Mouse (Mus musculus): Measurements from ENCODE around the gene Clec4e. TPM values are rescaled to one million over a fixed set of nuclear protein-coding genes. Genes with fewer than 3 reads are reported as not detected.
"Not testable (repeated sequence)": the region's sequence is repeated elsewhere in the genome, so short reads cannot be mapped to it uniquely, and the experiment has no call there.

Clec4e gene
- polyA plus RNA-seq, 1 experiment from 2014 or later, result not detected

GRCm38 (mm10) chr6:123261555-123262161, 28.0 kb downstream of the Clec4e start, which contains the start of gene Clec4d:
TSS of gene Clec4d (plus strand) at chr6:123262111.
- H3K4me3 ChIP-seq (replicated peaks), result no peak within 1 kb of the TSS
- H3K27ac ChIP-seq, result no peak within 1 kb of the TSS
- H3K9me3 ChIP-seq (replicated peaks), result no peaks in the 10 kb centered on the region
- no peaks in the 10 kb centered on the region for H3K4me1 ChIP-seq
- ATAC-seq (replicated peaks; ENCODE audit: low FRiP score), result no peak
- no peak within 1 kb of the TSS for H3K9ac ChIP-seq
- no peaks in the 10 kb centered on the region for H3K36me3 ChIP-seq
- no peak within 1 kb of the TSS for H3K4me2 ChIP-seq
- 73% methylated on average over 4 of the region's 4 CpGs for WGBS
- no peaks in the 10 kb centered on the region for H3K27me3 ChIP-seq

- Histone ChIP-seq H3K4me3 (replicated peaks) (no peak overlapping the region), H3K36me3 (no peaks in the 10 kb centered on the region), H3K4me2 (no peak overlapping the region), H3K4me1 (no peaks in the 10 kb centered on the region), H3K27me3 (no peaks in the 10 kb centered on the region), H3K9ac (no peak overlapping the region), H3K9me3 (replicated peaks) (no peaks in the 10 kb centered on the region), H3K27ac (no peak overlapping the region)
- ATAC-seq (replicated peaks; ENCODE audit: low FRiP score), result no peak
- 80% methylated on average over 1 of the region's 1 CpGs for WGBS
Measured at GRCm38 (mm10) chr6:123260868-123261267, 28.8 kb downstream of the Clec4e start.

GRCm38 (mm10) chr6:123259889-123260603, 29.6 kb downstream of the Clec4e start:
- Histone ChIP-seq H3K4me1 (no peaks in the 10 kb centered on the region), H3K4me2 (no peak overlapping the region), H3K4me3 (replicated peaks) (no peak overlapping the region), H3K36me3 (no peaks in the 10 kb centered on the region), H3K9me3 (replicated peaks) (no peaks in the 10 kb centered on the region), H3K27ac (no peak overlapping the region), H3K9ac (no peak overlapping the region), H3K27me3 (no peaks in the 10 kb centered on the region)
- WGBS, result 79% methylated on average over 4 of the region's 4 CpGs
- no peak for ATAC-seq (replicated peaks; ENCODE audit: low FRiP score)

- no peak overlapping the region for H3K4me2 ChIP-seq
- WGBS, result 70% methylated on average over 3 of the region's 3 CpGs
- no peak overlapping the region for H3K27ac ChIP-seq
- no peaks in the 10 kb centered on the region for H3K27me3 ChIP-seq
- ATAC-seq (replicated peaks; ENCODE audit: low FRiP score), result no peak
- no peaks in the 10 kb centered on the region for H3K4me1 ChIP-seq
- H3K9me3 ChIP-seq (replicated peaks), result no peaks in the 10 kb centered on the region
- H3K36me3 ChIP-seq, result no peaks in the 10 kb centered on the region
- H3K9ac ChIP-seq, result no peak overlapping the region
- no peak overlapping the region for H3K4me3 ChIP-seq (replicated peaks)
Measured at GRCm38 (mm10) chr6:123258946-123259345, 30.7 kb downstream of the Clec4e start.

- H3K36me3 ChIP-seq, result no peaks in the 10 kb centered on the region
- no peak overlapping the region for H3K4me3 ChIP-seq (replicated peaks)
- H3K4me2 ChIP-seq, result no peak overlapping the region
- H3K27ac ChIP-seq, result no peak overlapping the region
- H3K4me1 ChIP-seq, result no peaks in the 10 kb centered on the region
- H3K9ac ChIP-seq, result no peak overlapping the region
- H3K27me3 ChIP-seq, result no peaks in the 10 kb centered on the region
- peaks cover 4% of the 10 kb centered on the region; the same call in 1 of the 2 replicates for H3K9me3 ChIP-seq (replicated peaks)
- ATAC-seq (replicated peaks; ENCODE audit: low FRiP score), result no peak
Measured at GRCm38 (mm10) chr6:123252735-123253134, 36.9 kb downstream of the Clec4e start.

GRCm38 (mm10) chr6:123248862-123249261, 40.8 kb downstream of the Clec4e start:
- WGBS, result 83% methylated on average over 2 of the region's 2 CpGs

GRCm38 (mm10) chr6:123244201-123244600, 45.5 kb downstream of the Clec4e start:
- no peak overlapping the region for H3K4me3 ChIP-seq (replicated peaks)
- no peaks in the 10 kb centered on the region for H3K27me3 ChIP-seq
- H3K27ac ChIP-seq, result no peak overlapping the region
- WGBS, result 89% methylated on average over 5 of the region's 5 CpGs
- no peaks in the 10 kb centered on the region for H3K36me3 ChIP-seq
- H3K4me1 ChIP-seq, result no peaks in the 10 kb centered on the region
- ATAC-seq (replicated peaks; ENCODE audit: low FRiP score), result no peak
- H3K9ac ChIP-seq, result no peak overlapping the region
- no peaks in the 10 kb centered on the region for H3K9me3 ChIP-seq (replicated peaks)
- no peak overlapping the region for H3K4me2 ChIP-seq

More at GRCm38 (mm10) chr6:123248862-123249261, 40.8 kb downstream of the Clec4e start:
- H3K4me1 ChIP-seq; H3K4me2 ChIP-seq; H3K9ac ChIP-seq; H3K4me3 ChIP-seq (replicated peaks); H3K27me3 ChIP-seq; H3K36me3 ChIP-seq; H3K27ac ChIP-seq; ATAC-seq (replicated peaks; ENCODE audit: low FRiP score); H3K9me3 ChIP-seq (replicated peaks): not testable (repeated sequence)

GRCm38 (mm10) chr6:123237582-123237981, 52.1 kb downstream of the Clec4e start:
- no peaks in the 10 kb centered on the region for H3K4me1 ChIP-seq
- ATAC-seq (replicated peaks; ENCODE audit: low FRiP score), result no peak
- H3K9ac ChIP-seq, result no peak overlapping the region
- H3K4me2 ChIP-seq, result no peak overlapping the region
- no peak overlapping the region for H3K27ac ChIP-seq
- no peak overlapping the region for H3K4me3 ChIP-seq (replicated peaks)
- no peaks in the 10 kb centered on the region for H3K27me3 ChIP-seq
- H3K36me3 ChIP-seq, result no peaks in the 10 kb centered on the region
- H3K9me3 ChIP-seq (replicated peaks), result no peaks in the 10 kb centered on the region

Other genes starting within 250 kb of the Clec4e start
- gene Clec4b1, start 239.9 kb downstream of the Clec4e start, polyA plus RNA-seq (2015; fragmentation: Nextera tagmentation; extraction: Ambion mirVana), result not detected in 2 replicates
- 2.6 and 3.4 TPM in 2 replicates for gene Clec4a2, start 183.4 kb downstream of the Clec4e start, polyA plus RNA-seq (2015; fragmentation: Nextera tagmentation; extraction: Ambion mirVana)
- gene Clec4b2, start 117.0 kb downstream of the Clec4e start, polyA plus RNA-seq (2015; fragmentation: Nextera tagmentation; extraction: Ambion mirVana), result not detected in 2 replicates
- gene Clec4n, start 60.0 kb downstream of the Clec4e start, polyA plus RNA-seq (2015; fragmentation: Nextera tagmentation; extraction: Ambion mirVana), result 2.7 and 3.6 TPM in 2 replicates
- 0.35 TPM in 1 of 2 replicates, not detected in the other for gene Clec4d, start 27.8 kb downstream of the Clec4e start, polyA plus RNA-seq (2015; fragmentation: Nextera tagmentation; extraction: Ambion mirVana)
- not detected in 2 replicates for gene Vmn2r19, start 18.5 kb upstream of the Clec4e start, polyA plus RNA-seq (2015; fragmentation: Nextera tagmentation; extraction: Ambion mirVana)
- not detected in 2 replicates for gene Vmn2r20, start 128.2 kb upstream of the Clec4e start, polyA plus RNA-seq (2015; fragmentation: Nextera tagmentation; extraction: Ambion mirVana)
- not detected in 2 replicates for gene Vmn2r21, start 243.5 kb upstream of the Clec4e start, polyA plus RNA-seq (2015; fragmentation: Nextera tagmentation; extraction: Ambion mirVana)

All from kidney, embryonic 15.5 days (tissue).